Mouse (Mus musculus): ENCODE measurements around the gene Sapcd1. TPM values are rescaled to one million over a fixed set of nuclear protein-coding genes. Genes with fewer than 3 reads are reported as not detected.
A peak's percentile ranks its signal among the peaks of the same experiment; 100 is the strongest.

Gene Sapcd1
- total and polyA plus RNA-seq, 3 experiments = 94.1 to 142 (median 105) TPM

DNA sequence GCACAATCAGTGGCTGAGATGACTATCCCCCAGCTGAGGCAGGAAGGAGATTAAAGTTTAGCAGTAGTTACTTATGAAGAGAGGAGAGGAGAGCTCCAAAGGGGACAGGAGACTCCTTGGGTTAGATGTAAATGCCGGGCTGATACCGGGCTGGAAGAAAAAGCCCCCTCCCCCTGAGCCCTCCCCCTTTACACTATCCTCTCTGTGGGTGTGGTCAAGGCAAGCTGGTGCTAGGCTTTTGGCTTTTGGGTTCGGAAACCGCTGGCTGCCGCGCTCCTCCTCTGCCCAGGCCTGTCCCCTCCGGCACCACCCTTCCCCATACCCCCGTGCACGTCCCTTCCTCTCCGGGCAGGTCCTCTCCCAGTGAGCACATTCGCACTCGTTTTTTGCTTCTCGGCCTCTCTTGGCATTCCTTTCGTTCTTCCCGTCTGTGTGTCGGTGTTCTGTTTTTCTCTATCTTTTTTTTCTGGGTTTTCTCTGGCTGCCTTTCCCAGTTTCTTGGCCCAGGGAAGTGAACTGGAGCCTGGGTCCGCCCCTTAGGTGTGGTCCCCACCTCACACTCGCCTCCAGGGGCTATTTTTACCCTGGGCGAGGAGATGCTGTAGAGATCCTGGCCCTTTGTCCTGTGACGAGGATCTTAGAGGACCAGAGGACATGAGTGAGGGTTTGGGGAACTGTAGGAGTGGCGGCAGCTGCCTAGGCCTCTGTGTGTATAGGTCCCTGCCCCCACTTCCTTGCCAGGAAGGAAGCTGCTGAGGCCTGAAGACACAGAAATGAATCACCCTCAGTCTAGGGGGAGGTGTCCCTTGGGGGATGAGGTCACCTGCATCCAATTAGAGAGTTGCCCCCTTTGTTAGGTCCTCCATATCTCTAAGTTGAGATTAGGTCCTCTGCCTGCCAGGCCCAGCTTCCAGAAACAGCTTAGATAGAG is 23.6 kb upstream of the Sapcd1 start:
- peak overlapping the region; percentile 96 for H3K9ac ChIP-seq (ENCODE audit: insufficient read depth, low read depth)
- H3K79me2 ChIP-seq (replicated peaks; ENCODE audit: control insufficient read depth, extremely low read depth, insufficient read depth, poor library complexity, severe bottlenecking) = peaks cover 27% of the 10 kb centered on the region
- H3K9me3 ChIP-seq (replicated peaks; ENCODE audit: low read length) = peaks cover 7% of the 10 kb centered on the region
- peak overlapping the region; percentile 79 to 94 (median 86) for H3K4me3 ChIP-seq (replicated peaks in 1 of 3; ENCODE audit: low read depth in 2 of 3, low read length in 2 of 3, poor library complexity in 1 of 3)
- H3K36me3 ChIP-seq (replicated peaks in 1 of 2; ENCODE audit: control insufficient read depth in 1 of 2, insufficient read depth in 1 of 2, low read length in 1 of 2) = peaks cover 34 to 40% of the 10 kb centered on the region in 2 experiments
- dilution Hi-C loops (cut with MboI; ENCODE audit: extremely low pct_ligation_motif_present, extremely low pct_unique_long_range_greater_than_20kb, low sequenced_read_pairs) (no loop called here), in situ Hi-C loops (cut with MboI; ENCODE audit: low pct_ligation_motif_present, low pct_unique_long_range_greater_than_20kb, low sequenced_read_pairs) (no loop called here)
- peak; percentile 99 for DNase-seq (ENCODE audit: extremely low read depth)
- H3K4me2 ChIP-seq (ENCODE audit: insufficient read depth, low read depth, poor library complexity, severe bottlenecking) = peak overlapping the region; percentile 58
- H3K27me3 ChIP-seq (replicated peaks) = no peaks in the 10 kb centered on the region
- peak overlapping the region; percentile 96 for H3K27ac ChIP-seq (ENCODE audit: insufficient read depth, low read depth)
- peaks cover 9 to 30% of the 10 kb centered on the region in 2 experiments for H3K4me1 ChIP-seq (ENCODE audit: control insufficient read depth in 1 of 2, insufficient read depth in 2 of 2)
- peak; percentile 96 for TF ChIP-seq TCF12 (IDR thresholded peaks at IDR 0.05; ENCODE audit: low read depth, low read length)
- TF ChIP-seq RCOR1 (conservative IDR thresholded peaks at IDR 0.05; ENCODE audit: low read depth, low read length) = peak; percentile 94
- TF ChIP-seq SMC3 (IDR thresholded peaks at IDR 0.05; ENCODE audit: low read depth, low read length) = peak; percentile 48; the same call in 1 of the 2 replicates
- peak; percentile 87; the same call in 1 of the 2 replicates for TF ChIP-seq CHD1 (IDR thresholded peaks at IDR 0.05; ENCODE audit: low read depth, low read length)
- TF ChIP-seq PAX5 (IDR thresholded peaks at IDR 0.05; ENCODE audit: low read length) = no peak
- TF ChIP-seq ETS1 (conservative IDR thresholded peaks at IDR 0.05; ENCODE audit: low read depth, low read length) = peak; percentile 95
- peak; percentile 99 for TF ChIP-seq IRF4 (IDR thresholded peaks at IDR 0.05; ENCODE audit: low read depth, low read length)
- TF ChIP-seq BHLHE40 (IDR thresholded peaks at IDR 0.05; ENCODE audit: low read depth, low read length) = peak; percentile 86
- TF ChIP-seq CHD2 (IDR thresholded peaks at IDR 0.05; ENCODE audit: low read length) = peak; percentile 96
- TF ChIP-seq MYC (IDR thresholded peaks at IDR 0.05; ENCODE audit: low read depth, low read length) = peak; percentile 77; the same call in 1 of the 2 replicates
- peak; percentile 80 for TF ChIP-seq MAX (IDR thresholded peaks at IDR 0.05; ENCODE audit: low read length)
- TF ChIP-seq ZKSCAN1 (IDR thresholded peaks at IDR 0.05; ENCODE audit: borderline replicate concordance, low read depth, low read length) = no peak; the same call in 1 of the 2 replicates
- TF ChIP-seq MAZ (IDR thresholded peaks at IDR 0.05; ENCODE audit: low read depth, low read length) = peak; percentile 98
- peak; percentile 59 for TF ChIP-seq ZNF384 (IDR thresholded peaks at IDR 0.05; ENCODE audit: low read depth, low read length)
- TF ChIP-seq JUN (IDR thresholded peaks at IDR 0.05; ENCODE audit: insufficient read depth, low read depth, low read length) = peak; percentile 100
- TF ChIP-seq RAD21 (IDR thresholded peaks at IDR 0.05; ENCODE audit: low read depth, low read length) = no peak; the same call in 1 of the 2 replicates
- TF ChIP-seq ZC3H11A (IDR thresholded peaks at IDR 0.05; ENCODE audit: low read depth, low read length) = no peak
- no peak for TF ChIP-seq USF2 (conservative IDR thresholded peaks at IDR 0.05; ENCODE audit: low read depth, low read length)
- no peak for TF ChIP-seq USF1 (IDR thresholded peaks at IDR 0.05; ENCODE audit: low read depth, low read length)
- peak; percentile 41; the same call in 1 of the 2 replicates for TF ChIP-seq NRF1 (IDR thresholded peaks at IDR 0.05; ENCODE audit: low read depth, low read length)
- TF ChIP-seq CTCF (conservative IDR thresholded peaks at IDR 0.05 in 1 of 2, IDR thresholded peaks at IDR 0.05 in 1 of 2; ENCODE audit: low read depth in 2 of 2, low read length in 2 of 2) = no peak
- peak; percentile 93 for TF ChIP-seq MEF2A (IDR thresholded peaks at IDR 0.05; ENCODE audit: borderline replicate concordance, low read depth, low read length)
- TF ChIP-seq EP300 (IDR thresholded peaks at IDR 0.05; ENCODE audit: low read length) = peak; percentile 97
- peak; percentile 70 for TF ChIP-seq MAFK (IDR thresholded peaks at IDR 0.05; ENCODE audit: insufficient replicate concordance, low read length)
- peak; percentile 84 for TF ChIP-seq ELF1 (IDR thresholded peaks at IDR 0.05; ENCODE audit: low read depth, low read length)
- no peak for TF ChIP-seq GABPA (IDR thresholded peaks at IDR 0.05; ENCODE audit: insufficient replicate concordance, low read depth, low read length)
- TF ChIP-seq KAT2A (IDR thresholded peaks at IDR 0.05; ENCODE audit: insufficient replicate concordance, low read length) = peak; percentile 81; the same call in 1 of the 2 replicates
- TF ChIP-seq JUND (conservative IDR thresholded peaks at IDR 0.05; ENCODE audit: low read depth, low read length) = peak; percentile 99
- TF ChIP-seq HCFC1 (IDR thresholded peaks at IDR 0.05; ENCODE audit: low read depth, low read length) = peak; percentile 78
- TF ChIP-seq MXI1 (IDR thresholded peaks at IDR 0.05; ENCODE audit: low read depth, low read length) = peak; percentile 82
- TF ChIP-seq POLR2AphosphoS2 (IDR thresholded peaks at IDR 0.05; ENCODE audit: low read depth, low read length) = peak; percentile 87; the same call in 1 of the 2 replicates
- TF ChIP-seq NELFE (IDR thresholded peaks at IDR 0.05; ENCODE audit: low read depth, low read length) = peak; percentile 85
- 0 out of 2 replicates have a peak, but pooled peaks have one; percentile 45 for TF ChIP-seq E2F4 (IDR thresholded peaks at IDR 0.05; ENCODE audit: insufficient replicate concordance, low read depth, low read length)
- TF ChIP-seq POLR2A (IDR thresholded peaks at IDR 0.05; ENCODE audit: low read depth, low read length) = peak; percentile 83
- TF ChIP-seq TBP (conservative IDR thresholded peaks at IDR 0.05; ENCODE audit: low read depth, low read length) = peak; percentile 85
- TF ChIP-seq ZMIZ1 (IDR thresholded peaks at IDR 0.05; ENCODE audit: low read depth, low read length) = peak; percentile 89
- peak; percentile 98; the same call in 1 of the 2 replicates for TF ChIP-seq SIN3A (IDR thresholded peaks at IDR 0.05; ENCODE audit: low read length)
